Mouse (Mus musculus): Measurements from ENCODE around the gene Lrrc45.

The Lrrc45 gene

DNA sequence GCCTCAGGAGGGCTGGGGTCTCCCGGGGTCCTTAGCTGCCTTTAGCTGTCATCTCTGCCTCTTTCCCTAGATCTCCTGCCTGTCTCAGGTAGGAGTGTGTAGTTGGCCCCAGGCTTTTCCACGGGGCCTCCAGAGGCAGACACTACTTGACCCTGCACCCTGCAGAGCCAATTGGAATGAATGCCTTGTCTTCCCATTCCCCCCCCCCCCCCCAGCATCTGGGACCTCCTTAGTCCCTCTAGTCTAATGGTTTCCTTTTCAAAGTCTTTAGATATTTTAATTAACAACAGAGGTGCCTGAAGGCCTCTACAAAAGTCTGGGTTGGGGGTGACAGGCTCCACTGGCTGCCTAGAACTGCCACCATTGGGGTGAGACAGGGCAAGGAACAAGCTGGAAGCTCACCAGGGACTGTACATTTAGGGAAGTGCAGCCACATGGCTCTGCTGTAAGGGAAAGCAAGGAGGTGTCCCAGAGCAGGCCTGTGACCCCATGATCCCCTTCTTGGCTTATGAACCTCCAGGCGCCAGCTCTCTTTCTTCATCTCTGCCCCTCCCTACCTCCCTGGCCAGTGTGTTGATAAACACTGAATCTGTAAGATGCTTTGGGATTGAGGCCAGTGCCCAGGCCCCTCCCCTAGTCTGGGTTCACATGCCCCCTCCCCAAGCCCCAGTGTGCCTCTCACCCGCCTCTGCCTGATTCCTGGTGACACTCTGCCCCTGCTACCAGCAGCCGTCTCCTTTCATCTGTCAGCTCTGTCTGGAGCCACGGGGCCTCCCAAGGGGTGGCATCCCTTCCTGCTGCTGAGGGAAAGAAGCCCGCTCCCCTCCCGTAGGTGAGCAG, 9.0 kb upstream of the Lrrc45 start:
- DNase-seq (ENCODE audit: low read depth, low spot score) = no peak

DNA sequence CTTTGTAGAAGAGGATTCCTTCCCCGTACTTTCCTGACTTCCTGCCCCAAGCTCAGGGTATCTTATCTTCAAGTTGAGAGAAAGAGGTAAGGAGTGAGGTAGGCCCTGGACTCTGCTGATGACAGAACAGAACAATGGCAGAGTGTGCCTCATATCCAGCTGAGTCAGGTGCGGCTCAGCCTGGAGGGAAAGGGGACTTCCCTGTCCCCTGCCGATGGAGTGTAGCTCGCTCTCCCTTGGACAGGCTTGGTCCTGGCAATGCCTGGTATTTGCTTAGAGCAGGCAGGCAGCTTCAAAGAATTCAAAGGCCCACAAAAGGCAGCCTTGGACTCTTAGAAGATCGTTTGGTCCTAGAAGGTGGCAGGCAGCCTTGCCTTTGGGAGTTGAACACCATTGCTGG, 7.6 kb upstream of the Lrrc45 start:
- no peak for DNase-seq (ENCODE audit: low read depth, low spot score)

DNA sequence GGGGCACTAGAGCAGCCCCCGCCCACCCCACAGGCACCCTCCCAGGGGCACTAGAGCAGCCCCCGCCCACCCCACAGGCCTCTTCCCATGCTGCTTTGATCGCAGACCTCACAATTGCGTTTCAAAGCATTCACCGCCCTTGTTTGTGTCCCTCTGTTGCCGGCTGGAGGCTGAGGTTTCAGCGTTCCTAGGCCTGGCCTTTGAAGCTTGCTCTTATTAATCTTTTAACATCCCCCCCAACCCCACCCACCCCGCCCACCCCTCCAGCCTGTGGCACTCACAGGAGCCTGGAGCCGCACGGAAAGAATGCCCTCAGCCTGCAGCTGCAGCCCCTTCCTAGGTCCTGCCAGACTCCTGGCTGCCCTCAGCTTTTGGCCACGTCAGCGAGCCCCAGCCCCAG, 6.5 kb upstream of the Lrrc45 start:
- no peak for DNase-seq (ENCODE audit: low read depth, low spot score)

DNA sequence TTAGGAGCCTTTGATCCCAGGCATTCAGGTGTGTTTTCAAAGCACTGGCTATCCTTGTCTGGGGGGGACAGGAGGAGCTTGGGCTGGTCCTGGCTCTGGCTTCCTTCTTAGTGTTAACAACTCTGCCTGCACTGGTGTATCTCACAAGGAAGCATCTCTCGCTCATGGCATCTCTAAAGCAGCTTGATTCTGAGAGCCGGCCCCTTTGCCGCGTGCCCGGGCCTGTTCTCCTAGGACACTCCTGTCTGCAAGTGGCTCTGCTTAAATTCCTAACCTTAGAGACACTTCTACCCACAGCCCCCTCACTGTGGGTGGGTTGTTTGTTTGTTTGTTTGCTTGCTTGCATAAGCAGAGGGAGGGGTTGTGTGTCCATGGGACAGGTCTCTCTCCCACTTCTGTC, 5.8 kb upstream of the Lrrc45 start:
- DNase-seq (ENCODE audit: low read depth, low spot score) = no peak

DNA sequence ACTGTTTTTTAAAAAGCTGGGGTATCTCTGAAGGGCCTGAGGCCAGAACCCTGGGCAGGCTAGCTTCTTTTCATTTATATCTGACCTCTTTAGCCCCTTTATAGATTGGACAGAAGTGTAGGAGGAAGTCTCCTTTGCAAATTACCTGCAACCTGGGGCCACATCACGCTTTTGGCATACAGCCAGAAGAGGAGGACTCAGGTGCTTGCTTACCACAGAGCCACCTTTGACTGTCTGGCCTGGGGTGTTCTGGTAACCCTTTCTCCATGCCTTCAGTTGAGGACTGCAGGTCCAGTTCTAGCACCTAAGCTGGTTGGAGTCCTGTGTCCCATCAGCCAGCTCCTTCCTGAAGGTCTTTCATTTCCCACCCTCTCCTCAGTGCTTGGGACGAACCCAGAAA, 4.2 kb upstream of the Lrrc45 start:
- DNase-seq (ENCODE audit: low read depth, low spot score) = no peak

DNA sequence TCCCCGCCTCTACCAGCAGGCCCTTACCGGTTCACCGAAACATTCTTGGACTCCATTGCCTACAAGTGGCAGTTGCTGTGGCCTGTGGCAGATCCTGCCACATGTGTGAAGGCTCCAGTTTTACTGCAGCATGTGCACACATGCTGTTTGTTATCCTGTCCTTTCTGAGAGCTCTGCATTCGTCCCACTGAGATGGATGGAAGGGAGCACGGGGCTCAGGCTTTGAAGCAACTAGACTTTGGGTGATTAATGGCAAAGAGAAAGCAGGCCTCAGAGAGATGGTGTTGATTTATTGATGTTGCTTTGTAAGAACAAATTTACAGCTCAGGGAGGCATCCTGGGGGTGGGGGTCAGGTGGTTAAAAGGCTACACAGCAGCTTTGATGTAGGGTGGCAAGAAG, 3.1 kb upstream of the Lrrc45 start:
- DNase-seq (ENCODE audit: low read depth, low spot score) = no peak

DNA sequence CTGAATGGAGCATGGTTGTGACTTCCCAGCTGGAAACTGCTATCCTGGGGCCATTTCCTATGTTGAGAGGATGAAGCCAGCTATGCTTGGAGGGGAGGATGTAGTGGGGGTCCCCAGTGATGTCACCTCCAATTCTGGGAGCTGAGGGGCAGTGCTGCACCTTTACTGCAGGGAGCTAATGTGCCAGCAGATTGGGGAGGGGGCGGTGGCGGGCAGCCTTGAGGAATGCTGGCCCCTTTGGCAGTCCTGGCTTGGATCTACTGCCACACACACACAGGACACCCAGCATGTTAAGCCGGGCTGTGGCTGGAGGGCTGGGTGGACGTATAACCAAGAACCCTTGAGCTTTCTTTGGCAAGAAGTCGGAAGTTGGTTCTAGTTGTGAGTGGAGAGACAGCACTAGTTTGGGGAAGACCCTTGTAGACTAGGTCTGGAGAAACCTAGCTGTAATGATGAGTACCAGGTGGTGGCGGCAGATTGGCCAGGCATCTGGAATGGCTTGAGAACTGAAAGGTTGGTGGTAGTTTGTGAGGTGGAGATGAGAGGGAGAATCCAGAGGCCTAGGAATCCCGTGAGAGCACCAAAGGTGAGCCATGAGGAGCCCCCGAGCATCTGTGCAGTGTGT, 1.6 kb upstream of the Lrrc45 start:
- no peak for DNase-seq (ENCODE audit: low read depth, low spot score)

DNA sequence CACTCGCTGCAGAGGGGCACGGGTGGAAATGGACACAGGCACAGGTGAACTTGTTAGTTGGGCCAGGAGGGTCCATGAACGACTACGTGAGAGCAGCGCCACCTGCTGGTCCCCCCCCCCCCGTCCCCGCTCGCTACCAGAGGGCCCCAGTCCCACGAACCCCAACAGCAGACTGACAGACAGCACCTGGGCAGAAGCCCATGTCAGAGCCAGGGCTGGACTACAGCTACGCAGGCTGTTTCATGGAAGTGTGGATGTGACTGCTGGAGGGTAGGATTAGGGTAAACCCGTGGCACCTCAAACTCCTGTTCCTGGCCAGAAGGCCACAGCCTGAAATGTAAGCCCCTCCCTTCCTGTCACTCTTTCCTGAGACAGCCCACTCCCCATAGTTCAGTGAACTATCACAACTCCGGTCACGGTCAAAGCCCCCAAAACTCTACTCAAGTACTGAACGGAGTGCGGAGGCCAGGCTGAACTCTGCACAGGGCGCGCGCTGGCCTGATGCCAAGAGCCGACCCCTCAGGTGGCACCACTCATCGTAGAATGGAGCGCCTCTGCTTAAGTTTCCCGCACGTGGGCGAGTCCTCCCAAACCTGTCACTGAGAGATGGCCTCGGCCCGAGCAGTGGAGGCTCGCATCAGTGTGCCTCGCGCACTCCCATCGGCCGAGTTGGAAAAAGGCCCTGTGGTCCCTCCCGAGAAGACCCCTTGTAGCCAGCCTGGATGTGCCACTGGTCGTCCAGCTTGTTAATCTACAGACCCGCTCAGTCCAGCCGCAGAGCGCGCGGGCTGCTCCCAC, 755 bp upstream of the Lrrc45 start:
- DNase-seq (ENCODE audit: low read depth, low spot score) = no peak

DNA sequence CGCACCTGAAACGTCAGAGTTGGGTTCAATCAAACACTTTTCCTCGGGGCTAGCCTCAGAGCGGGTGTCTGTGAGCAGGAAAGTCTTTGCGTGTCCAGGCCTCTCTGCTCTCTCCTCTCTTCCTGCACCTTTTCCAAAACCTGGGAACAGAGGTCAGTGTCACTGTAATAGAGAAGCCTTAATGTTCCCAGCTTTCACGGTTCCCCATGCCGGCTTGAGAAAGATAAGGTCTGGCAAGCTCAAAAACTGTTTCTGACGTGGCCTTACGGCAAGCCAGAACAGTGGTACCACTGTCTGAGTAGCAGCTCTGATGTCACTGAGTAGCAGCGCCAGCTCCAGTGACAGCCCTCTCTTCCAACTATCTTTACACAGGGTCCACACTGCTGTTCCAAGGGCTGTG, 821 bp downstream of the Lrrc45 start:
- no peak for DNase-seq (ENCODE audit: low read depth, low spot score)

DNA sequence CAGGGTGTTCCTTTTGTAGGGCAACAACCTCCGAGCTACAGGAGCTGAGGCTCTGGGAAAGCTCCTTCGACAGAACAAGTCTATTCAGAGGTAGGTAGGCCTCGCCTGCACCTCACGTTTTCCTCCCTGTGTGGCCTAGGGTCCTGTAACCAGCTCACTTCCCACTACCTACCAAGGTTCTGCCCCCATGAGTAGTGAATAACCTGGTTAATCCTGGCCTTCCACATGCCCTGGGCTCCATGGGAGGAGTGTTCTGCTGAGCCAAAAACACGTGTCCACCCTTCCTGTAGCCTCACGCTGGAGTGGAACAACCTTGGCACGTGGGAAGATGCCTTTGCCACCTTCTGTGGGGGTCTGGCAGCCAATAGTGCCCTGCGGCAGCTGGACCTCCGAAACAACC, 1.4 kb downstream of the Lrrc45 start:
- DNase-seq (ENCODE audit: low read depth, low spot score) = no peak

DNA sequence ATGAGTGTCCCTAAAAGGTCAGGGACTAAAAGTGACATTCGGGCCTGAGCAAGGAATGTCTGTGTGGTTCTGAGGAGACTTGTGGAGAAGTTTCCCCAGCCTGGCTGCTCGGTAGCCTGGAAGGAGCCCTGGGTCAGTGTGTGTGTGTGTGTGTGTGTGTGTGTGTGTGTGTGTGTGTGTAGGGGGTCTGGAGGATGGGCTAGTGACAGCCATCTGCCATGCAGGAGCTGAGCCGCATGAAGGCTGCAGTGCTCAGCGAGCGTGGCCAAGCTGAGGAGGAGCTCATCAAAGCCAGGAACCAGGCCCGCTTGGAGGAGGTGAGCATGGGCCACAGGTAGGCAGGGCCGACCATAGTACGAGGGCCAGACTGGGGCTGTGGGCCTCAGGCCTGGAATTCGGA, 5.5 kb downstream of the Lrrc45 start:
- DNase-seq (ENCODE audit: low read depth, low spot score) = no peak

DNA sequence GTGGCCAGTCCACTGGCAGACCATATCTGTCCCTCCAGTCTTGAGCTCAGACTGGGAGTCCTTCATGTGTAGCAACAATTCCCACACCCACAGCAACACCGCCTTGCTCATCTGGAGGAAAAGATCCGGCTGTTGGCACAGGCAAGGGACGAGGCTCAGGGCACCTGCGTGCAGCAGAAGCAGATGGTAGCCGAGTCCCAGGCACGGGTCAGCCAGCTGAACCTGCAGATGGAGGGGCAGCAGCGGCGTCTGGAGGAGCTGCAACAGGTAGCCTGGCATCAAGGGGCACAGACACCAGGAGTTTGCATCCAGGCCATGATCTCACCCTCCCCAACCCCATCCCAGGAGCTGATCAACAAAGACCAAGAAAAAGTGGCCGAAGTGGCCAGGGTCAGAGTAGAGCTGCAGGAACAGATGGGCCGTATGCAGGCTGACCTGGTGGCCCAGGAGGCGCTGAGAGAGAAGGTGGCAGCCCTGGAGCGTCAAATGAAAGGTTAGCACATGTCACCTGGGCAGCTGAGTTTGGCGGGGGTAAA, 6.2 kb downstream of the Lrrc45 start:
- no peak for DNase-seq (ENCODE audit: low read depth, low spot score)

DNA sequence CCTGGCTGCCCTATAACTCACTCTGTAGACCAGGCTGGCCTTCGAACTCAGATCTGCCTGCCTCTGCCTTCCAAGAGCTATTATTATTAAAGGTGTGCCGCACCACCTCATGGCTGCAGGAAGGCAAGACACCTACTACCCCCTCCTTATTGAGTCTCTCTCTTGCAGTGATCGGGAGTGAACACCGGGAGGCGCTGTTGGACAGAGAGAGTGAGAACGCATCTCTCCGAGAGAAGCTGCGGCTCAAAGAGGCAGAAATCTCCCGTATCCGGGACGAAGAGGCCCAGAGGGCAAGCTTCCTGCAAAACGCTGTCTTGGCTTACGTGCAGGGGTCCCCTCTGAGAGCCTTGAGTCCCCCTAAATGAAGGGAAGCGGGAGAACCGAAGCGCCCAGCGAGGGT, 6.7 kb downstream of the Lrrc45 start:
- DNase-seq (ENCODE audit: low read depth, low spot score) = peak; percentile 72

DNA sequence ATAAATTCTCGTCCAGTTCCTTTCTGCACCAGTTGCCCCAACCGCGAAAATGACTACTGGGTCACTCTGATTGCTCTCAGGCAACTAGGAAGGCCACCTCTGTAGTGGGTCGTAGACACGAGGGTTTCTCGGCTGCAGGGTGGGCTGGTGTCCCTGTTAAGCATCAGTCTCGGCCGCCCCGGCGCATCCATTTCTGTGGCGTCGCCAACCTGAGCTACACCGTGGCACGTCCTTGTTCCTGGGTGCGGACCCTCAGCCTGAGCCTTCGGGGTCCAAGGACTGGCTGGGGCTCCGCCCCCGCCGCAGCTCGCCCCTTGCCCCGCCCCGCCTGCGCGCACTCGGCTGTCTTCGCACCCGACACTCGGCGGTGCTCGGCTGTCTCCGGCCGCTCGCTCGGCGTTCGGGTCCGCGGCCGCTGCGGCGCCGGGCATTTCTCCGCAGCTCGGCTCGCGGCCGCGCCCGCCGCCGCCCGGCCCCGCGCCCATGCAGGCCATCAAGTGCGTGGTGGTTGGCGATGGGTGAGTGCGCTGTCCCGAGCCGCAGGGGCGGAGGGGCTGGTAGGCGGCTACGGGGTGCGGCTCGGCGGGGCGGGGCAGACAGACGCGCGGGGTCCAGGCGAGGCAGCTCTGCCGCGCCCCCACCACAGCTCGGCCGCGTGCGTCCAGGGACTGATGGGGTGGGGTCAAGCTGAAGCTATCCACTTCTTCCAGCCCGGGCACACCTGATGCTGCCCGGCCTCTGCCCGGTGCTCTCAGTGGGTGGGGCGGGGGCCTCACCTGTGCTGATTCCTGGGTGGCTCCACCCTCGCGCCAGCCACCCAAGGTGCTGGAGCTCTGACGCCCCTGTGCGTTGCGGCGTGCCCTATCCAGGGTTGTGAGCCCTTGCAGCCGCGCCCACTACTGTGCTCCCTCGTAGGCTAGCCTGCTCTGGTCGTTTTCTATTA, 7.7 kb downstream of the Lrrc45 start, which contains the start of gene Rac3:
Rac3 (plus strand) TSS at position 347 of the 943 bp plus-strand sequence.
- DNase-seq (ENCODE audit: low read depth, low spot score) = no peak

DNA sequence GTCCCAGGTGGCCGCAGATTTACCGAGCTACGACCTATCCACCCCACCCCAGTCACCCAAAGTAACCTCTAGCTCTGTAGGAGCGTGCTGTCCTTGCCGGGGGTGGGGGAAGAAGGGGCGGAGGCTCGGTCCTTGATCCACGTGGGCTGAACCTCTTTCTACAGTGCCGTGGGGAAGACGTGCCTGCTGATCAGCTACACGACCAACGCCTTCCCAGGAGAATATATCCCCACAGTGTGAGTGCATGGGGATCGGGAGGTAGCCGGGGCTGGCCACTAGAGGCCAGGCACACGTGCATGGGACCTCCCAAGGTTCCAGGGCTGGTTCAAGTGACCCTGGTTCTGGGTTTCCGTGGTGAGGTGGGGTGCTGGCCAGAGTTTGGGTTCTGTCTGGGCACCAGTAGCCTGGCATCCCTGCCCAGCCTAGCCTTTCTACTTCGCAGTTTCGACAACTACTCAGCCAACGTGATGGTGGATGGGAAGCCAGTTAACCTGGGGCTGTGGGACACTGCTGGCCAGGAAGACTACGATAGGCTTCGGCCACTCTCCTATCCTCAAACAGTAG, 8.4 kb downstream of the Lrrc45 start:
- DNase-seq (ENCODE audit: low read depth, low spot score) = no peak

DNA sequence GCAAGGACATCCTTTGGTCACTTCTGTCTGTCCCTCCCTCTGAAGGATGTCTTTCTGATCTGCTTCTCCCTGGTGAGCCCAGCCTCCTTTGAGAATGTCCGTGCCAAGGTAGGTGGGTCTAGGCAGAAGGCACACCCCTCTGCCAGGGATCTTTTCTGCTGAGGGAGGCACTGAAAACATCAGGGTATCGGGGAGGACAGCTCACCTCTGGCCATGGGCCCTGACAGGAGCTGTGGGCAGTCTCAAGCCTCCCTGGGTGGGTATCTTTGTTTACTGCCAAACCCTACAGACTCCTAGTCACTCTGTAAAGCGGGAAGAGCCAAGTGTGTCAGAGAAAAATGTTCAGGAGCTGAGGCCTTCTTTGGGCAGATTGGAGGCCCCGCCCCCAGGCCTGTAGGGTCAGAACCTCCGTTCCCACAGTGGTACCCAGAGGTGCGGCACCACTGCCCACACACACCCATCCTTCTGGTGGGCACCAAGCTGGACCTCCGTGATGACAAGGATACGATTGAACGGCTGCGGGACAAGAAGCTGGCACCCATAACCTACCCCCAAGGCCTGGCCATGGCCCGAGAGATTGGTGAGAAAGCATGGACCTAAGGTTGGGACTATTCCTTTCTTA, 9.1 kb downstream of the Lrrc45 start:
- DNase-seq (ENCODE audit: low read depth, low spot score) = no peak

DNA sequence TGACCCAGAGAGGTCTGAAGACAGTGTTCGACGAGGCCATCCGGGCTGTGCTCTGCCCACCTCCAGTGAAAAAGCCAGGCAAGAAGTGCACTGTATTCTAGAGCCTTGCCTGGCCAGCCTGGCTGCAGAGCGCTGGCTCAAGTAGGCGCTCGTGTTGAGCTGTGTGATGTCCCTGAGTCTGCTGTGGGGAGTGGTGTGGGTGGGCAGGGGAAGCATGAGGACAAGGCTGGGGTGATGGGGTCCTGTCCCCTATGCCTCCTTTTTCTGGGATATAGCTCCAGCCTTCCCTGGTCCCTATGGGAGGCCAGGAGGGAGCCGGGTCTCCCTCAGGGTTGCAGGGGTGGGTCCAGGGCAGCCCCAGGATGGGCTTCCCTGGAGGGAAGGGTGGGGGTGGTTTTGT, 9.8 kb downstream of the Lrrc45 start:
- DNase-seq (ENCODE audit: low read depth, low spot score) = no peak

DNA sequence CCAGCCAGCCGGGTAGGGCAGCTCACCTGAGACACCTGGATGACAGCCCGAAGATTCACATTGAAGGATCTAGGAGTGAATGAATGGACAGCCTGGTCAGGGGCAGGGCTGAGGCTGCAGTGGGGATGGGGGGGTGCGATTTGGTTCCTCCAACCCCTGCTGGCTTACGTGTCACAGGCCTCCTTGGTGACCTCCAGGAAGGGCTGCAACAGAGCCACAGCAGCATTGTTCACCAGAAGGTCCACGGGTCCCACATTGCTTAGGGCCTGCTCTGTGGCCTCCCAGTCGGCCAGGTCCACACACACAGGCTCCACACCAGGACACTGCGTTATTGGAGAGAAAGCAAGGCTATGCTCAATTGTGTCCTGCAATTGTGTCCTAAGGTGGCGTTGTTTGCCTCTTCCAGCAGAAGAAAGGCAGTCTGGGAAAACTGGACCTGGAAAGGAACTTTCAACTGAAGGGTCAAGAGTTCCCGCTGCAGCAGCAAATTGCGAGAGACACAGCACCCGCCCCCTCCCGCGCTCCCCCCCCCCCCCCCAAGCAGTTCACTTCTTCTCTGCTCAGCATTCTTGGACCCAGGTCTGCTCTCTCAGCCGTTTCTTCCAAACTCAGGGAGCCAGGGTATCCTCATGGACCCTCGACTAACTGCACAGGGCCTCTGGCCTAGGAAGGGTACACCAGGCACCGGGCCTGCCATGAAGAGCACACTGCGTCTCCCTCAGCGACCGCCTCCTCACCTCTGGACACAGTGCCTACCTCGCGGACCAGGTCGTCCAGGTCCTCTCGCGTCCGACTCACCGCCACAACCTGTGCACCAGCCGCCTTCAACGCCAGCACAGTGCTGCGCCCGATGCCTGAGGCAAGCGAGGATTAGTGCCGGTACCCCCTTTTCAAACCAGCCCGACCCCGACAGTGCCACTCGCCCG, 12.8 kb downstream of the Lrrc45 start:
- no peak for DNase-seq (ENCODE audit: low read depth, low spot score)

DNA sequence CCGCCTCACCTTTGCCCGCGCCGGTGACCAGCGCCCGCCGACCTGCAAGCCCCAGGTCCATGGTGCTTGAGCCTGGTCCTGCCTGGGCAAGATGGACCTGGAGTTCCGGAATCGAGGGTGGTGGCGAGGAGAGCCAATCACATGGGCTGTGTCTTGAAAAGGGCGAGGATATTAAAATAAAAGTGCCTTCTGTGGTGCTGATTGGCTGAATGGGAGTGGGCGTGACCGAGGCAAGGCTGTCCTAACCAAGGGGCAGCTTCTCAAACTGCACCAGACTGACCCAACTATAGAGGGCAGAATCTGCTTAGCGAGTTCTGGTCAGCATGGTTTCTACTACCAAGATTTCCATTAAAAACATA, 13.4 kb downstream of the Lrrc45 start, which contains the start of gene Dcxr:
Dcxr (minus strand) TSS at position 113 of the 359 bp plus-strand sequence.
- DNase-seq (ENCODE audit: low read depth, low spot score) = no peak
